Mouse (Mus musculus) Muller cell, postnatal 12 days (primary cell): ENCODE measurements around the gene Prtn3.
A peak's percentile ranks its signal among the peaks of the same experiment; 100 is the strongest.

Experiments used
- DNase-seq: peaks from one replicate; pipeline ENCODE4 v3.0.0-alpha.2; 2015; ENCODE audit errors: inconsistent ontology term

The Prtn3 gene

DNA sequence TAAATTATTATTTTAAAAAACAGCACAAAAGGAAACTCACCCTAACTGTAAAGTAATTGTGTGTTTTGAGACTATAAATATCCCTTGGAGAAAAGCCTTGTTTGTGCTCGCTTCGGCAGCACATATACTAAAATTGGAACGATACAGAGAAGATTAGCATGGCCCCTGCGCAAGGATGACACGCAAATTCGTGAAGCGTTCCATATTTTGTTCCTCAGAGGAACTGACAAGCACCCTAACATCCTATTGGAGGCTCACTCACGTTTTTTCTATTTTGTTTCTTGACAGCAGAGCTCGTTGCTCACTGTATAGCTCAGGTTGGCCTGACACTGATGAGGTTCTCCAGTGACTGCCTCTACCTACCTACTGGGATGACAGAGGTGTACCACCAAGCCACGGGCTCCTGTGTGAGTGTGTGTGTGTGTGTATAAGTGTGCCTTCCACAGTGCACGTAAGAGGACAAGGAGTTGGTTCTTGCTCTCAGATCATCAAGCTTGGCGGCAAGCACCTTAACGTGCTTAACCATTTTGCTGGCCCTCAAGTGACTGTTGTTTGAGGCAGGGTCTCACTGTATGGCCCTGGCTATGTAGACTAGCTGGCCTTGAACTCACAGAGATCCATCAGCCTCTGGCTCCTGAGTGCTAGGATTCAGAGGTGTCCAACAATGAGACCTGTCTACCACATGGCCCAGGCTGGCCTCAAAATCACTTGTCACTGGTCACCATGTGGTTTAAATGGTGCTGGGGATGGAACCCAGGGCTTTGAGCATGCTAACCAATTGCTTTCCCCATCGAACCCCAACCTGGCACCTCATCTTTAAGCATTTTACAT is 35.0 kb downstream of the Prtn3 start:
- DNase-seq = no peak

DNA sequence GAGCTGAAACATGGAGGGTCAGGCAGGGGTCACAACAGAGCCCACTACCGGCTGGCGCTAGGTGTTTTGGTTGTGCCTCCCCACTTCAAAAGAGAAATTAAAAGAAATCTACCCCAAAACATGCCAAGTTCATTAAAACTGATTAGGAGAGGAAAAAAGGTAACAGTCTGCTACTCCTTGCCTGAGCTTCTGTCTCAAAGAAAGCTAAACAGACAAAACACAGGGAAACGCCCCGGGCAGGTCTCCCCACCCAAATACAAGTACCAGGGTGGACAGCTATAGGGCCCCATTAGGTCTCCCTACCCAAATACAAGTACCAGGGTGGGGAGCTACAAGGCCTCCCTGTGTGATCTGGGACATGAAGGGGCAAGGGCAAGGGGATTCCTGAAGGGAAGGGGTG is 36.3 kb downstream of the Prtn3 start, which contains the start of gene Gm26602:
Gene Gm26602 (plus strand): TSS at position 301 of the 400 bp plus-strand sequence.
- no peak for DNase-seq

DNA sequence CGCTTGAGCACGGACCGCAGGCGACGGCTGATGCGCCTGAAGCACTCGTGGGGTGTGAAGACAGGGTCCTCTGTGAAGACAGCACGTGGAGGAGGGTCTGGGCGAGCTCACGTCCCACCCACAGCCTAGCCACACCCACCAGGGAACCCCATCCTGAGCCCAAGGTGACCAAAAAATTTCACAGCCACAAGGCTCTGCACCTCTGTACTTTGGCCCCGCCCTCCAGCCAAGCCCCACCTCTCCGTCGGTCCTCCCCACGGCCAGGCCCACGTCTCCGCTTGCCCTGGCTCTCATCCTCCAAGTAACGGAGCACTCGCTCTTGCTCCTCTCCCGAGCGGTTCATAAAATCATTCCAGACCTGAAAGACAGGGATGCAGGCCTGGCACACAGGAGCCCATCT is 38.1 kb downstream of the Prtn3 start:
- DNase-seq = no peak

DNA sequence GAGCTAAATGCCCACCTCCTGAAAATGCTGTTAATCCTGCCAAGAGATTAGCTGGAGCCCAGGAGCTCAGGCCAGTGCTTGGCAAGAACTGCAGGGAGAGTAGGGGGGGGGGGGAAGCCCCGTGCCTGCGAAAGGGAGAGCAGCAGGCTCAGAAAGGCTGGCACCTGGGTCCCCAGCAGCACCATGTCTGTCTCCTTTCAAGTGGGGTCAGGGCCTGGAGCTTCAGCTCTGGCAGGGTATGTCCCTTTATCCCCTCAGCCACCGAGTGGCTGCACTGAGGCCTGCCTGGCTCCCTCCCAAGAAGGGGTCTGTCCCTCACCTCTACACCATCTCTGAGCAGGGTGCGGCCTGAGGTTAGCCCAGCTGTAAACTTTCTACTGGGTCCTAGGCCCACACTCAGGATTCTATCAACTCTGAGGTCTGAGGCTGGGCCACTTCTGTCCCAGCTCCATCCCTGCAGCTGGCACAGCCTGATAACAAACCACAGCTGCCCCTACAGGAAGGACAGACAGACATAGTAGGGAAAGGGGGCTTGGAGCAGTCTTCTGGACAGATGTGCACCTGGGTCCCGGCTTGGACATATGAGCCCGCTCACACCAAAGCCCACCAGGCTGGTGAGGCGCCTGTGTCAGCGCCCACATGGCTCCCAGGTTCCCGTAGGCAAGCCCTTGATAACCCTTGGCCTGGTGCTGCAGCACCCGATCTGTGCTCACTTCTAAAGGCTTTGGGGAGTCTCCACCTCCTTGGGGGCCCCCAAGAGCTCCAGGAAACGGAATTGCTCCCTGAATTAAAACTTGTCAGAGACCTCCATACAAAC is 40.1 kb downstream of the Prtn3 start:
- DNase-seq = no peak

DNA sequence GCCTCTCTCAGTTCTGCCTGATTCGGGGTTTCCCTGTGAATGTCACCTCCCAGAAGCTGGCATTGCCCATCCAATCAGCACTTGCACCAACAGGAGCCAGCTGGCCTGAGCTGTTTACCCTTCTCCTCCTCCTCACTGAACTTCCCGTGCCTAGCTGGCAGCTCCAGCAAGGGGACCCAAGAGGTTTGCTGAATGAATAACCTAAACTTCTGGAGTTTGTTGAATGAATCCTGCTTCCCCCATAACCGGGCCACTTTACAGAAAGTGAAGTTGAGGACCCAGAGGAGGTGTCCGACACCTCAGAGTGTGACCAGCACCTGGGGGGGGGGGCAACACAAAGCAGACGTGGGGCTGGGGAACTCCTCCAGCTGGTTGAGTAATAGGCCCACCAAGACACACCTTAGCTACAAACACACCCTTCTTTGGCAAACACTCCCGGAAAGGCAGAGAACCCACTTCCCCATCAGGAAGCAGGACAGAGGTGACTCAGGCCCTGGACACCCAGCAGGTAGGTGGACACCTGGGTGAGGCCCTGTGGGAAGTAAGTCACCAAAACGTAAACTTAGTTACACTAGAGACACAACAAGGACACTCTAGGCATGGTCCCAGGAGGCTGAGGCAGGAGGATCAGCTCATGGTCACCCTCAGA is 40.8 kb downstream of the Prtn3 start:
- DNase-seq = no peak

DNA sequence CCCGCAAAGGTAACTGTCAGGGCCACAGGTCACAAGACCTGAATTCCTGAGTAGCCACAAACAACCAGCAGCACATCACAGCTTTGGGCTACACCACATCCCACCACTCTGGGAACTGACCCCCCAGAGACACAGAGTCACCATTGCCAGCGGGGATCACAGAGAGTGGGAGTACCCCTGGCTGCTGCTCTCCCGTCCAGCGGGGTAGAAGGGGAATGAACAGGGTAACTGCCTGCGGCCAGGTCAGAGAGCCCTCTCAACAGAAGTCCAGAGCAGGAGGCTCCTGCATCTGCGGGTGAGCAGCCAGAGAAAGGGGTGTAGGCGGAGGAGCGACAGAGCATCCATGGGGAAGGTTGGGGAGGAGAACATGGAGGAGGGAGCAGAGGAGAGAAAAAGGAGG is 41.8 kb downstream of the Prtn3 start:
- no peak for DNase-seq

DNA sequence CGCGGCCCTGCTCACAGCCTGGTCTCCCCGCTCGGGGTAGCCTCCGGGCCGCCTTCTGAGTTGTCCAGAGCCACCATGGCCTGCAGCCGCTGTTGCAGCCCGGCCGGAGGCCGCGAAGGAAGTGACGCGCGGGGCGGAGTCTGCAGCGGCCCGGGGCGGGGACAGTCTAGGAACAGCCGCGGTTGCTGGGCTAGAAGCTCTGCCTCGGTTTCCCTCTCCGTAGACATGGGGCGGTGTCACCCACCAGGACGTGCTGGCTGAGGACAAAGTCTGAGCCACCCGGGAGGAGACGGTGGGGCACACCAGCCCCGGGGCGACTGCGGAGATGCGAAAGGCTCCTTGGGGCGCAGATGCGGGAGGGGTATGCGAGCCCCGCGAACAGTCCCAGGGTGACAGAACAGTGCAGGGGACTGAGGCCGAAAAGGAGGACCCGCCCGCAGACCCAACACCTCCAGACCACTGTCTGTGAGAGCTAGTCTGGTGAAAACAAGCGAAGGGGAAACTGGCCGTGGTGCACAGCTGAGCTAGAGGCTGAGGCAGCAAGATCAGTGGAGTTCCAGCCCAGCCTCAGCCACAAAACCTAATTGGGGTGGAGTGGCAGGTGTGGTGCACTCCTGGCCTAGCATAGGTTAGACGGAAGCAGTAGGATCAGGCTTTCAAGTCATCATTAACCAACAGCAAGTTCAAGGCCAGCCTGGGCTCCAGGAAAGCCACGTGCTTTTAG is 42.7 kb downstream of the Prtn3 start, which contains the start of gene Kiss1r:
Gene Kiss1r (plus strand): TSS at position 164 of the 724 bp plus-strand sequence.
- peak; percentile 84 for DNase-seq

DNA sequence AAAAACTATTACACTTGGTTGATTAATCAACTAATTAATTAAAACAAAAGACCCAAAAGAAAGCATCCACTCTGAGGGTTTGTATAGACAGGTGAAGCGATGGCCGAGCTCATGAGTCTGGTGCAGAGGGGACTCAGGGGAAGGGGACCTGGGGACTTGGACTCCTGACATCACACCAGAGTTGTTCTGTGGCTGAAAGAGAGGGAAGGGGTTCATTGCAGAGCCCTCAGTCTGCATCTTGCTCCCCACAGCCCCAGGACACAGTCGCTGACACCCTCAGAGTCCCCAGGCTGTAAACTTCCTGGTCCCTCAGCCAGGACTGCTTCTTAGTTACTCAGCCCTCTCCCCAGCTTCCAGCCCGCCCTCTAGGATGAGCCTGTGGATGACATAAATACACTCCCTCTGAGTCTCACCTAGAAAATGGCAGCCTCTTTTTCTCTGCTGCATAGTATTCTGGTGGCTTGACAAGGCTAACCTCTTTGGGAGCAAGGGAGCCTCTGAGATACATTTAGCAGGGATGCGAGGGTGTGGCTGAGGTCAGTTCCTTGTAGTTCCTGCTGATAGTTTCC is 43.3 kb downstream of the Prtn3 start:
- DNase-seq = no peak

DNA sequence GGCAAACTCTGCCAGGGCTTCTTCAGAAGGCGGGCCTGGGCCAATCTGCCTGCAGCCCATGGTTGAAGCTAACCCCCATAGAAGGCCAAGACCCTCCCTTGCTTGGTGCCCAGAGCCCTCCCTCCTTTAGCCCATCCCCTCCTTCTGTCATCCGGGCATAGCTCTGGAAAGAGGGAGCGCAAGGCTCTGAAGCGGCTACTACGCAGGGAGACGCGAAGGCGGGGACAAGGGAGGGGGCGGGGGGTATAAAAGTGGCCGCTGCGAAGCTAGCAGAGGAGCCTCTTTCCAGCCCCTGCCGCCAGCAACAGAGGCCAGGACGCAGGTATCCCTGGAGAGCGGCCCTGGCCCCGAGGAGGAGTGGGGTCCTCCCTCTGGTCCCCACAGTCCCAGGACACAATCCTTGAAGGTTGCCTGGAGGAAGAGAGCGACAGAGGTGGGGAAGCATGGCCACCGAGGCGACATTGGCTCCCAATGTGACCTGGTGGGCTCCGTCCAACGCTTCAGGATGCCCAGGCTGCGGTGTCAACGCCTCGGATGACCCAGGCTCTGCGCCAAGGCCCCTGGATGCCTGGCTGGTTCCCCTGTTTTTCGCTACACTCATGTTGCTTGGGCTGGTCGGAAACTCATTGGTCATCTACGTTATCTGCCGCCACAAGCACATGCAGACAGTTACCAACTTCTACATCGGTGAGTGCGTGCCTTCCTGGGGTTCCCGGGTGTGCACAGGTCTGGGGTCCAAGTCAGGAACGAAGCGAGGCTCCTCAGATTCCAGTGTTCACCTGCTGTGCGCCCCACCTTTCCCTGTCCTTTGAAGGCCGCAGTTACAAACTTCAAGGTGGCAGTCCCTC is 44.2 kb downstream of the Prtn3 start:
- DNase-seq = no peak

DNA sequence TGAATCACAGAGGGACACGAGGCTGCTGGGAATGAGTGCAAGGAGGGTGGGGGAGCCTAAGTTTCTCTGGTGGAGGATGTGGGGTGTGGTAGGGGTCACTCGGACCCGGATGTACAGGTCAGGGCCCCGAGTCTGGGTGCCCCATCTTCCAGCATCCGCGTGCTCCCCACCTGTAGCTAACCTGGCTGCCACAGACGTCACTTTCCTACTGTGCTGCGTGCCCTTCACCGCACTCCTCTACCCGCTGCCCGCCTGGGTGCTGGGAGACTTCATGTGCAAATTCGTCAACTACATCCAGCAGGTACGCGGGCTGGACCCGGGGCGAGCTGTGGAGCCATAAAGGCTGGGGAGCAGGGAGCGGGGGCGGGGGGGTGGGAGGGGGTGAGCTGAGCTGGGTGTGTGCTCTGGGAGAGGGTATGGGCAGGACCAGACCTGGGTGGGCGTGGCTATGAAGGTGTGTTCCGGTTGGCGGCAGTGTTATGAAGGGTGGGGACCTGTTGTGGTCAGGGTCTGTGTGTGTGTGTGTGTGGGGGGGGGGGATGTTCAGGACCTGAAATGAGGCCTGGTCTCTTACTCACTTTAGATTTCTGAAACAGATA is 45.1 kb downstream of the Prtn3 start:
- no peak for DNase-seq

DNA sequence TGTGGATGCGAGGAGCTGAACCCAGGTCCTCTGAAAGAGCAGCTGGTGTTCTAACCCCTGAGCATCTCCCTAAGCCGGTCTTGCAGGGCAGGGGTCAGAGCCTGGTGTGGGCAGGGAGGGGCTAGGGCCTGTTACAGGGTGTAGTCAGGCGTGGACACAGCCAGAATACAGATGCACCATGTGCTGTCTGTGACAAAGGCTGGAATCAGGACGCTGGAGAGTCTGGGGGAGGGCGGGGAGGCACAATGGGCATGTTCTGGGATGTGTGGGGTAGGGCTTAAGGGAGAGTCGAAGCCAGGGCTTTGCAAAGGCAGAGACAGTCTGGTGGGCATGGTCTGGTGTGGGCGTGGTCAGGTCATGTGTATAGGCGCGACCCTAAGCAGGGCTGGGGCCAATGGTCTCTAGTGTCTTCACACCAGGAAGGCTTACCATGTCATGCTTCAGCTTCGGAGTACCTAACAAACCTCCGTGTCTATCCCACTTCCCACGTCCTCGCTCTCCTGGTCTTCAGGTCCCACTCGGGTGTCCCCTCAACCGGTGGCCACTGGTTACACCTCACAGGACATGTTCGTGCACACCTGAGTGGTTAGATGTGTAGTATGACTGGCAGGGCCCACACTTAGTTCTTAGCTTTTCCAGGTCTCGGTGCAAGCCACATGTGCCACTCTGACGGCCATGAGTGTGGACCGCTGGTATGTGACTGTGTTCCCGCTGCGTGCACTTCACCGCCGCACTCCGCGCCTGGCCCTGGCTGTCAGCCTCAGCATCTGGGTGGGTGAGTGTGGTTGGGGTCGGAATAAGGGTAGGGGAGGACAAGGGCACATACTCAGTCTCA is 46.0 kb downstream of the Prtn3 start:
- DNase-seq = no peak

DNA sequence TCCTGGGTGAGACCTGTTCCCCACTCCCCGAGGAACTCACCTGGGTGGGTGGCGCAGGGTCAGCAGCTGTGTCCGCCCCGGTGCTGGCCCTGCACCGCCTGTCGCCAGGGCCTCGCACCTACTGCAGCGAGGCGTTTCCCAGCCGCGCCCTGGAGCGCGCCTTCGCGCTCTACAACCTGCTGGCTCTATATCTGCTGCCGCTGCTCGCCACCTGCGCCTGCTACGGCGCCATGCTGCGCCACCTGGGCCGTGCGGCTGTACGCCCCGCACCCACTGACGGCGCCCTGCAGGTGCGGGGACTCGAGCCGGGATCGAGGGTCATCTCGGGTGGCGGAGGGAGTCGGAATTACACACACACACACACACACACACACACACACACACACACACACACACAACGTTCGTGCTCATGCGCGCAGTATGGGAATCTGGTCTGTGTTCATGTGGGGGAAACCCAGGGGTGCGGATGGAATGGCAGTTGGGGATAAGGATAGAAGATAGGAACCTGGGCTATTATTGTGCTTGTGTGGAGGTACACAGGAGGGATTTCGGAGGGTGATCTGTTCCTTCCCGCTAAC is 46.8 kb downstream of the Prtn3 start, which contains the start of gene R3hdm4:
Gene R3hdm4 (minus strand): TSS at position 251 of the 578 bp plus-strand sequence.
- no peak for DNase-seq

DNA sequence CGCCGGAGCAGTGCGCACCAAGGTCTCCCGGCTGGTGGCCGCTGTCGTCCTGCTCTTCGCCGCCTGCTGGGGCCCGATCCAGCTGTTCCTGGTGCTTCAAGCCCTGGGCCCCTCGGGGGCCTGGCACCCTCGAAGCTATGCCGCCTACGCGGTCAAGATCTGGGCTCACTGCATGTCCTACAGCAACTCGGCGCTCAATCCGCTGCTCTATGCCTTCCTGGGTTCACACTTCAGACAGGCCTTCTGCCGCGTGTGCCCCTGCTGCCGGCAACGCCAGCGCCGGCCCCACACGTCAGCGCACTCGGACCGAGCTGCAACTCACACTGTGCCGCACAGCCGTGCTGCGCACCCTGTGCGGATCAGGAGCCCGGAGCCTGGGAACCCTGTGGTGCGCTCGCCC is 47.3 kb downstream of the Prtn3 start:
- DNase-seq = no peak

DNA sequence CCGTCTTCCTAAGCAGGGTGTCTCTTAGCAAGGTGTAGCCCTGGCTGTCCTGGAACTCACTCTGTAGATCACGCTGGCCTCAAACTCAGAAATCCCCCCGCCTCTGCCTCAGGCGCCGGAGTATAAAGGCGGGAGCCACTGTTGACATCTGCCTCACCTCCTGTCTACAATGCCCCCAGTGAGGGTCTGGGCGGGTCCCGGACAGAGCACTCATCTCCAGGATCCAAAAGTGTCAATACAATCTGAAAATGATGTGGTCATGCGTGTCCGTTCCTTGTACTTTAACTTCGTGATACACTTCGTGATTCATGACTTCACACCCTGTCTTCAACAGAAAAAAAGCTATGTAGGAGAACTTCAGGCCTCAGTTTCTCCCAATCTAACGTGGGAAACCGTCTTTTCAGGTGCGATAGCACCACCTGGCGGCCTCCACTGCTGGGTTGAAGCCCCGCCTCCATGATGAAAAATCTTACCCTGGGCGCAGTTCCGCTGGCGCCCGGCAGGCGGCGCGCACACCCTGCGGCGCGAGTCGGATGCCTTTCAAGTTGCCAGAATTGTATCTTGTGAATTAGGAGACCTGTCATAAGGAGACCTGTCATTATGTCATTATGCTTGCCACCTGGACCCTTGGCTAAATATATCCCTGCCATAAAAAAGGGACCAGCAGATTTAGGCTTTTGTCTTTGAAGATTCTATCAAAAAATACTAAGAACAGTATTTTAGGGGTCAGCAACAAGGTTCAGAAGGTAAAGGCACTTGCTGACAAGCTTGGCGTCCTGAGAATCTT is 50.9 kb downstream of the Prtn3 start:
- peak; percentile 90 for DNase-seq

DNA sequence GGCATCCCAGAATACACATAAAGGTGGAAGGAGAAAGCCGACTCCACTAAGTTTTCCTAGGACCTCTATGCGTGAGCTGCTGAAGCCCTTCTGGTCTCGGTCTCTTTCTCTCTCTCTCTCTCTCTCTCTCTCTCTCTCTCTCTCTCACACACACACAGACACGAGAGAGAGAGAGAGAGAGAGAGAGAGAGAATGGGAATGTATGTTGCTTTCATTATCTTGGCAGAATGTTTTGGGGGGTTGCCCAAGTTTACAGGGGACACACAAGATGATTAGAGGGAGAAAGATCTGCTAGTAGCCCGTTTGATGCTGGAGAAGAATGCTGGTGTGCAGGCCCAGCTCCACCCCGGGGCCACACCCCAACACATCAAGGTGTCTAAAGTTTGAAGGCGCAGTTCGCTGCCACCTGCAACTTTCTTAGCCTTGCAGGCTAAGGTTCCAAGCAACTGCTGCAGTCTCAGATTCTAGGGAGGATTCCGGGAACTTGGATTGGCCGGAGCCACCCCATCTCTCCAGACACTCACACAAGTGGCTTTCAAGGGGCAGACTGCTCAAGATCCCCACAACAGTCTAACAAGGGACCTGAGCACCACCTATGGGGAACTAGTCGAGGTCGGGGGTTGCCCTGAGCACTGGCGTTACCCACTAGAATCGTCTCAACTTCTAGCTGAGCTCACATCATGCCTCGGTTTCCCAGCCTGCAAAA is 51.7 kb downstream of the Prtn3 start:
- DNase-seq = peak; percentile 68

DNA sequence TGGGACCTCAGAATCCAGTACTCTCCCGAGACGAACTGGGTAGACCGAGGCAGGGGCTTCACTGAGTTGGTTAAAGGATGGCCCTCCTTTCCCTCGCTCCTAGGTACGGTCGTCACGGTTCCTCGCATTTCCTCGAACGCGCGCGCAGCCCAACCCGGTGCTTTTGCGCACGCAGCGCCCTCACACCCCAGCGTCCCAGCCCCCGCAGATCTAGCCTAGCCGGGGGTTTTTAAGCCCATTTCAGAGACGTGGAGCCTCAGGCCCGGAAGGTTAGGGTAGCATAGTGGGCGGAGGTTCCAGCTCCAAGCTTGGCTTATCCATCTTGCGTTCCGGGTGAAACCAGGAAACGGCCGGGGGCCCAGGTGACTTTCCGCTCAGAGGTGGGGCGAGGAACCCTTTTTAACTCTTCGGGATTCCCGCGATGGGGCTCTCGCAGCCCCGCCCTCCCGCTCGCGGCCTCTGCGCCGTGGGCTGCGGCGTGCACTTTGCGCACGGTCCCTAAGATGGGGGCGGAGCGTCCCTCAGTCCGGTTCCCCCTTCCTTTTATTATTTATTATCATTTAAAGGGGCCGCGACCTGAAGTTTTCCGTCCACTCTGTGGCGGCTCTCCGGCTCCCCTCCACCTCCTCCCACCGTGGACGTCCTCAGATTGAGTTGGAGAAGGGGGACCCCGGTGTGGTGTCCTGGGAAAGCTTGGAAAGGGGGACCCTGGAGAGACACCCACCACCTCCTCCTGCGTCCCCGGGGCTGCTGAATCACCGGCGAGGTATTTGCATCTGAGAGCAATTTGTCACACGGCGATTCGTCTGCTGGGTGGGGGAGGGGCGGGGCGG is 52.4 kb downstream of the Prtn3 start, which contains the start of gene Arid3a:
Gene Arid3a (plus strand): TSS at position 553 of the 833 bp plus-strand sequence.
- DNase-seq = peak; percentile 95
